Mouse (Mus musculus) E14TG2a.4 (cell line): ENCODE data around the gene Rasal1.

Experiments
- H3K27me3 ChIP-seq: 2 replicates; pipeline ENCODE4 v1.6.1; 2014; ENCODE audit warnings: low read length, control low read depth; ENCODE audit not compliant: insufficient read depth
- H3K36me3 ChIP-seq: 2 replicates; pipeline ENCODE4 v1.6.1; 2014; ENCODE audit warnings: low read length, control low read depth; ENCODE audit not compliant: insufficient read depth
- H3K4me1 ChIP-seq: replicated peaks from 2 replicates; pipeline ENCODE4 v1.6.1; 2014; ENCODE audit warnings: low read depth, low read length, control low read depth
- H3K4me3 ChIP-seq: replicated peaks from 2 replicates; pipeline ENCODE4 v1.5.1; 2014; ENCODE audit warnings: mild to moderate bottlenecking, low read length
- H3K9me3 ChIP-seq: 2 replicates; pipeline ENCODE4 v1.6.1; 2014; ENCODE audit warnings: low read length, control low read depth
- CTCF ChIP-seq: conservative IDR thresholded peaks from 2 replicates; pipeline ENCODE4 v1.5.1; 2014; ENCODE audit warnings: low read length
- NANOG ChIP-seq: IDR thresholded peaks from 2 replicates; pipeline ENCODE4 v1.6.1; 2014; ENCODE audit warnings: borderline replicate concordance, low read length, mixed read lengths
- POU5F1 ChIP-seq: IDR thresholded peaks from 2 replicates; pipeline ENCODE4 v1.6.1; 2014; ENCODE audit warnings: low read length, borderline replicate concordance

The Rasal1 gene

GRCm38 (mm10) chr5:120643365-120644085 lies 5.1 kb upstream of the Rasal1 start:
- H3K4me3 ChIP-seq, result no peak overlapping the region

GRCm38 (mm10) chr5:120644227-120644626 lies 4.4 kb upstream of the Rasal1 start:
- Histone ChIP-seq H3K36me3 (no peaks in the 10 kb centered on the region), H3K9me3 (no peaks in the 10 kb centered on the region), H3K27me3 (peaks cover 36% of the 10 kb centered on the region), H3K4me1 (peaks cover 19% of the 10 kb centered on the region), H3K4me3 (no peak overlapping the region)
- TF ChIP-seq POU5F1, result no peak
- TF ChIP-seq NANOG, result no peak
- TF ChIP-seq CTCF, result no peak

More at GRCm38 (mm10) chr5:120643365-120644085, 5.1 kb upstream of the Rasal1 start:
- Histone ChIP-seq H3K27me3 (peaks cover 34% of the 10 kb centered on the region), H3K9me3 (no peaks in the 10 kb centered on the region), H3K36me3 (no peaks in the 10 kb centered on the region), H3K4me1 (peaks cover 16% of the 10 kb centered on the region)
- no peak for TF ChIP-seq POU5F1
- no peak for TF ChIP-seq NANOG
- TF ChIP-seq CTCF, result no peak

GRCm38 (mm10) chr5:120645851-120646250 lies 2.8 kb upstream of the Rasal1 start:
- H3K4me1 ChIP-seq, result peaks cover 26% of the 10 kb centered on the region
- no peaks in the 10 kb centered on the region for H3K36me3 ChIP-seq
- H3K27me3 ChIP-seq, result peaks cover 52% of the 10 kb centered on the region
- no peak overlapping the region for H3K4me3 ChIP-seq
- no peaks in the 10 kb centered on the region for H3K9me3 ChIP-seq
- no peak for TF ChIP-seq CTCF
- TF ChIP-seq NANOG, result no peak
- TF ChIP-seq POU5F1, result no peak

GRCm38 (mm10) chr5:120647361-120647760 lies 1.3 kb upstream of the Rasal1 start:
- TF ChIP-seq NANOG, result no peak
- TF ChIP-seq CTCF, result no peak
- no peak for TF ChIP-seq POU5F1
- Histone ChIP-seq H3K4me1 (peaks cover 28% of the 10 kb centered on the region), H3K36me3 (no peaks in the 10 kb centered on the region), H3K27me3 (peaks cover 63% of the 10 kb centered on the region), H3K9me3 (no peaks in the 10 kb centered on the region), H3K4me3 (no peak overlapping the region)

- Histone ChIP-seq H3K36me3 (no peaks in the 10 kb centered on the region), H3K4me3 (peak overlapping the region; percentile 82; the same call in 1 of the 2 replicates), H3K9me3 (no peaks in the 10 kb centered on the region), H3K4me1 (peaks cover 34% of the 10 kb centered on the region), H3K27me3 (peaks cover 67% of the 10 kb centered on the region)
- TF ChIP-seq NANOG (no peak), POU5F1 (no peak), CTCF (peak; percentile 14)
Measured at GRCm38 (mm10) chr5:120647814-120648491, 659 bp upstream of the Rasal1 start.

GRCm38 (mm10) chr5:120649374-120649933 lies 842 bp downstream of the Rasal1 start:
- Histone ChIP-seq H3K27me3 (peaks cover 59% of the 10 kb centered on the region), H3K36me3 (no peaks in the 10 kb centered on the region), H3K9me3 (no peaks in the 10 kb centered on the region), H3K4me1 (peaks cover 40% of the 10 kb centered on the region), H3K4me3 (peak overlapping the region; percentile 82)
- TF ChIP-seq CTCF, result no peak
- TF ChIP-seq POU5F1, result no peak
- TF ChIP-seq NANOG, result no peak

GRCm38 (mm10) chr5:120649938-120650337 lies 1.3 kb downstream of the Rasal1 start:
- Histone ChIP-seq H3K9me3 (no peaks in the 10 kb centered on the region), H3K4me3 (peak overlapping the region; percentile 82), H3K36me3 (no peaks in the 10 kb centered on the region), H3K27me3 (peaks cover 59% of the 10 kb centered on the region), H3K4me1 (peaks cover 44% of the 10 kb centered on the region)
- TF ChIP-seq NANOG (no peak), CTCF (no peak), POU5F1 (no peak)

- Histone ChIP-seq H3K9me3 (no peaks in the 10 kb centered on the region), H3K4me3 (no peak overlapping the region), H3K4me1 (peaks cover 51% of the 10 kb centered on the region), H3K27me3 (peaks cover 54% of the 10 kb centered on the region), H3K36me3 (no peaks in the 10 kb centered on the region)
- no peak for TF ChIP-seq CTCF
Measured at GRCm38 (mm10) chr5:120651230-120651629, 2.6 kb downstream of the Rasal1 start.
